Mouse (Mus musculus) MEL (cell line): ENCODE results near the gene Limk1.

Experiments
- CTCF ChIP-seq, 3 experiments: IDR thresholded peaks in 2 of 3; conservative IDR thresholded peaks in 1 of 3; 2 replicates each; pipeline ENCODE4 v1.5.1; 2011 to 2012; ENCODE audit warnings: low read length in 3 of 3, low read depth in 2 of 3, mild to moderate bottlenecking in 2 of 3, improper control_type of control experiment in 1 of 3, inconsistent platforms in 1 of 3, mixed read lengths in 1 of 3, moderate library complexity in 1 of 3; ENCODE audit not compliant: control insufficient read depth in 1 of 3, insufficient read depth in 1 of 3, poor library complexity in 1 of 3, severe bottlenecking in 1 of 3
- EP300 ChIP-seq, 2 experiments: IDR thresholded peaks; 2 replicates each; pipeline ENCODE4 v1.6.1; 2011; ENCODE audit warnings: improper control_type of control experiment in 2 of 2, low read length in 2 of 2, low read depth in 1 of 2, mild to moderate bottlenecking in 1 of 2
- GABPA ChIP-seq: IDR thresholded peaks from 2 replicates; pipeline ENCODE4 v1.6.1; 2012; ENCODE audit warnings: low read depth, mild to moderate bottlenecking, inconsistent platforms, low read length, improper control_type of control experiment, moderate library complexity
- KAT2A ChIP-seq: conservative IDR thresholded peaks from 2 replicates; pipeline ENCODE4 v1.6.1; 2012; ENCODE audit warnings: low read depth, low read length, improper control_type of control experiment, inconsistent platforms
- MAX ChIP-seq: IDR thresholded peaks from 2 replicates; pipeline ENCODE4 v1.6.1; 2011; ENCODE audit warnings: low read length, improper control_type of control experiment
- MAZ ChIP-seq: IDR thresholded peaks from 2 replicates; pipeline ENCODE4 v1.6.1; 2012; ENCODE audit warnings: low read depth, mild to moderate bottlenecking, inconsistent platforms, low read length, improper control_type of control experiment
- POLR2A ChIP-seq, 2 experiments: IDR thresholded peaks; 2 replicates each; pipeline ENCODE4 v1.6.1; 2011 to 2012; ENCODE audit warnings: low read length in 2 of 2, mild to moderate bottlenecking in 2 of 2, control low read depth in 1 of 2, improper control_type of control experiment in 1 of 2, low read depth in 1 of 2, moderate library complexity in 1 of 2; ENCODE audit not compliant: control insufficient read depth in 1 of 2, insufficient read depth in 1 of 2, poor library complexity in 1 of 2
- SMC3 ChIP-seq: IDR thresholded peaks from 2 replicates; pipeline ENCODE4 v1.6.1; 2011; ENCODE audit warnings: low read depth, low read length, improper control_type of control experiment
- USF1 ChIP-seq: IDR thresholded peaks from 2 replicates; pipeline ENCODE4 v1.6.1; 2014; ENCODE audit warnings: low read depth, mild to moderate bottlenecking, inconsistent platforms, low read length, improper control_type of control experiment, moderate library complexity
- USF2 ChIP-seq, 2 experiments: IDR thresholded peaks; 2 replicates each; pipeline ENCODE4 v1.6.1; 2011 to 2012; ENCODE audit warnings: improper control_type of control experiment in 2 of 2, low read length in 2 of 2, borderline replicate concordance in 1 of 2, inconsistent platforms in 1 of 2, low read depth in 1 of 2, mild to moderate bottlenecking in 1 of 2; ENCODE audit not compliant: insufficient read depth in 1 of 2
- ZKSCAN1 ChIP-seq: IDR thresholded peaks from 2 replicates; pipeline ENCODE4 v1.6.1; 2012; ENCODE audit warnings: low read depth, mild to moderate bottlenecking, inconsistent platforms, low read length, improper control_type of control experiment, moderate library complexity
- ZNF384 ChIP-seq: IDR thresholded peaks from 2 replicates; pipeline ENCODE4 v1.6.1; 2012; ENCODE audit warnings: low read depth, mild to moderate bottlenecking, inconsistent platforms, low read length, improper control_type of control experiment

- TF ChIP-seq MAZ (no peak), KAT2A (no peak), USF1 (no peak), CTCF (IDR thresholded peaks at IDR 0.05 in 2 of 3, conservative IDR thresholded peaks at IDR 0.05 in 1 of 3; ENCODE audit: control insufficient read depth in 1 of 3, insufficient read depth in 1 of 3, low read depth in 2 of 3, low read length in 3 of 3, poor library complexity in 1 of 3, severe bottlenecking in 1 of 3) (no peak), ZKSCAN1 (no peak), GABPA (no peak), USF2 (IDR thresholded peaks at IDR 0.05; ENCODE audit: borderline replicate concordance in 1 of 2, insufficient read depth in 1 of 2, low read depth in 1 of 2, low read length in 2 of 2) (no peak), POLR2A (IDR thresholded peaks at IDR 0.05; ENCODE audit: control insufficient read depth in 1 of 2, insufficient read depth in 1 of 2, low read depth in 1 of 2, low read length in 2 of 2, poor library complexity in 1 of 2) (no peak), EP300 (IDR thresholded peaks at IDR 0.05; ENCODE audit: low read depth in 1 of 2, low read length in 2 of 2) (no peak), MAX (no peak), ZNF384 (no peak), SMC3 (no peak)
Measured at GRCm38 (mm10) chr5:134644121-134644520, 44.3 kb downstream of the Limk1 start.
